Mouse (Mus musculus) CH12.LX (cell line): ENCODE measurements around the gene Cobl. TPM values are rescaled to one million over a fixed set of nuclear protein-coding genes. Genes with fewer than 3 reads are reported as not detected.

ENCODE experiments used
- DNase-seq: peaks from one replicate; pipeline ENCODE4 v3.0.0-alpha.2; 2013; ENCODE audit errors: extremely low read depth
- H3K27ac ChIP-seq: 2 replicates; pipeline ENCODE4 v1.5.1; 2012; ENCODE audit warnings: low read depth, mild to moderate bottlenecking, control low read depth, moderate library complexity; ENCODE audit not compliant: insufficient read depth
- H3K27me3 ChIP-seq: replicated peaks from 2 replicates; pipeline ENCODE3; 2012; ENCODE audit warnings: inconsistent platforms
- H3K36me3 ChIP-seq, 2 experiments: replicated peaks in 1 of 2; 2 replicates each; pipeline versions ENCODE3 to v1.6.1; 2012; ENCODE audit warnings: inconsistent platforms in 1 of 2, low read length in 1 of 2, mild to moderate bottlenecking in 1 of 2, mixed read lengths in 1 of 2, moderate library complexity in 1 of 2; ENCODE audit not compliant: control insufficient read depth in 1 of 2, insufficient read depth in 1 of 2
- H3K4me1 ChIP-seq, 2 experiments: 2 replicates each; pipeline ENCODE4 v1.6.1; 2012; ENCODE audit warnings: inconsistent platforms in 1 of 2, moderate library complexity in 1 of 2; ENCODE audit not compliant: insufficient read depth in 2 of 2, control insufficient read depth in 1 of 2
- H3K4me2 ChIP-seq: 2 replicates; pipeline ENCODE4 v1.6.1; 2012; ENCODE audit warnings: low read depth, mild to moderate bottlenecking, control low read depth; ENCODE audit not compliant: poor library complexity, insufficient read depth, severe bottlenecking
- H3K4me3 ChIP-seq, 3 experiments: fragments of 150-350 bp in 1 of 3; sonication (generic) in 1 of 3; replicated peaks in 1 of 3; 2 replicates each; pipeline versions ENCODE3 to v1.5.1; 2011 to 2012; ENCODE audit warnings: low read depth in 2 of 3, low read length in 2 of 3, mild to moderate bottlenecking in 2 of 3, moderate library complexity in 2 of 3, control low read depth in 1 of 3, improper control_type of control experiment in 1 of 3, inconsistent platforms in 1 of 3, mixed read lengths in 1 of 3; ENCODE audit not compliant: poor library complexity in 1 of 3
- H3K79me2 ChIP-seq: replicated peaks from 2 replicates; pipeline ENCODE4 v1.6.1; 2012; ENCODE audit warnings: mild to moderate bottlenecking, moderate library complexity; ENCODE audit not compliant: control insufficient read depth, poor library complexity, insufficient read depth, severe bottlenecking; ENCODE audit errors: extremely low read depth
- H3K9ac ChIP-seq: 2 replicates; pipeline ENCODE4 v1.6.1; 2012; ENCODE audit warnings: low read depth, mild to moderate bottlenecking, control low read depth, moderate library complexity; ENCODE audit not compliant: insufficient read depth
- H3K9me3 ChIP-seq: replicated peaks from 2 replicates; pipeline ENCODE3; 2012; ENCODE audit warnings: low read length, inconsistent platforms, mixed read lengths
- CTCF ChIP-seq, 2 experiments: IDR thresholded peaks in 1 of 2; conservative IDR thresholded peaks in 1 of 2; 2 replicates each; pipeline ENCODE4 v1.5.1; 2011 to 2012; ENCODE audit warnings: low read depth in 2 of 2, low read length in 2 of 2, improper control_type of control experiment in 1 of 2, inconsistent platforms in 1 of 2, mild to moderate bottlenecking in 1 of 2, moderate library complexity in 1 of 2
- ELF1 ChIP-seq: IDR thresholded peaks from 2 replicates; pipeline ENCODE4 v1.6.1; 2014; ENCODE audit warnings: low read depth, mild to moderate bottlenecking, inconsistent platforms, low read length, improper control_type of control experiment
- ETS1 ChIP-seq: conservative IDR thresholded peaks from 2 replicates; pipeline ENCODE4 v1.6.1; 2012; ENCODE audit warnings: low read depth, mild to moderate bottlenecking, inconsistent platforms, low read length, improper control_type of control experiment, moderate library complexity
- GABPA ChIP-seq: IDR thresholded peaks from 2 replicates; pipeline ENCODE4 v1.6.1; 2012; ENCODE audit warnings: low read depth, low read length, improper control_type of control experiment, inconsistent platforms; ENCODE audit not compliant: insufficient replicate concordance
- HCFC1 ChIP-seq: IDR thresholded peaks from 2 replicates; pipeline ENCODE4 v1.6.1; 2012; ENCODE audit warnings: low read depth, mild to moderate bottlenecking, inconsistent platforms, low read length, improper control_type of control experiment
- MAX ChIP-seq: IDR thresholded peaks from 2 replicates; pipeline ENCODE4 v1.6.1; 2011; ENCODE audit warnings: low read length, improper control_type of control experiment
- RCOR1 ChIP-seq: conservative IDR thresholded peaks from 2 replicates; pipeline ENCODE4 v1.6.1; 2012; ENCODE audit warnings: low read depth, mild to moderate bottlenecking, inconsistent platforms, low read length, improper control_type of control experiment
- TCF12 ChIP-seq: IDR thresholded peaks from 2 replicates; pipeline ENCODE4 v1.6.1; 2014; ENCODE audit warnings: low read depth, mild to moderate bottlenecking, inconsistent platforms, low read length, improper control_type of control experiment
- USF2 ChIP-seq: conservative IDR thresholded peaks from 2 replicates; pipeline ENCODE4 v1.6.1; 2011; ENCODE audit warnings: low read depth, low read length, improper control_type of control experiment
- ZC3H11A ChIP-seq: IDR thresholded peaks from 2 replicates; pipeline ENCODE4 v1.6.1; 2012; ENCODE audit warnings: low read depth, mild to moderate bottlenecking, inconsistent platforms, low read length, improper control_type of control experiment
- ZMIZ1 ChIP-seq: IDR thresholded peaks from 2 replicates; pipeline ENCODE4 v1.6.1; 2012; ENCODE audit warnings: low read depth, mild to moderate bottlenecking, inconsistent platforms, low read length, improper control_type of control experiment
- dilution Hi-C: fragments of 300-500 bp; cut with MboI; formaldehyde crosslinking; loops from 2 replicates; pipeline ENCODE4 v1.14.3; 2020; ENCODE audit warnings: low sequenced_read_pairs; ENCODE audit not compliant: extremely low pct_unique_long_range_greater_than_20kb, extremely low pct_ligation_motif_present
- in situ Hi-C: fragments of 300-500 bp; cut with MboI; formaldehyde crosslinking; loops from 3 replicates; pipeline ENCODE4 v1.14.3; 2019; ENCODE audit warnings: low sequenced_read_pairs, low pct_ligation_motif_present, low pct_unique_long_range_greater_than_20kb, mixed read lengths
- polyA plus RNA-seq: library from polyadenylated mRNA; unstranded; fragments of >175 nt; gene quantifications from 2 replicates; pipeline ENCODE4 v1.2.1, GENCODE M21; 2012; ENCODE audit warnings: low read depth; ENCODE audit not compliant: insufficient read length
- total RNA-seq, 2 experiments: library from RNA; depleted of rRNA; stranded (reverse); fragments of 300-350 nt in 1 of 2; fragments of >200 nt in 1 of 2; gene quantifications; 2 replicates each; pipeline ENCODE4 v1.2.3; 2012 to 2014

Cobl gene
- total and polyA plus RNA-seq, 3 experiments, result 0.06 to 0.13 TPM; not detected in 1

DNA sequence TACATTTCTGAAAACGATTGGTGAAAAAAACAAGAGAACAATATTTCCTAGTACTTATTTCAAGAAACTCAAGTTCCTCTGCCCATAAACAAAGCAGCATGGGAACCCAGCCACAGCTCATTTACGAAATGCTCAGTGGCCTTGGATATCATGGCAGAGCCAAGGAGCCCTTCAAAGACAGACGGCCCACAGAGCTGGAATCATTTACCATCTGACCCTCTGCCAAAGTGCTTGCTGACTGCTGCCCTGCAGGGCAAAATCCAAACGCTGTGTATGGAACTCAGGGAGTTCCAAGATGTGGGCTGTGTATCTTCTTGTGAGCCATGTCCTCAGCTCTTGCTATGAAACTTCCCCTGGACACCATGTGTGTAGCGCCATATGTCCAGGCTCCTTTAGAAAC, 38.0 kb downstream of the Cobl start:
- Histone ChIP-seq H3K4me1 (peaks cover 0 to 11% of the 10 kb centered on the region in 2 experiments; a peak in 2 of 4 replicates), H3K27me3 (no peaks in the 10 kb centered on the region), H3K9me3 (no peaks in the 10 kb centered on the region), H3K4me2 (no peak overlapping the region), H3K36me3 (no peaks in the 10 kb centered on the region), H3K4me3 (no peak overlapping the region), H3K79me2 (no peaks in the 10 kb centered on the region), H3K27ac (no peak overlapping the region), H3K9ac (no peak overlapping the region)
- dilution Hi-C loops (no loop called here), in situ Hi-C loops (no loop called here)
- DNase-seq, result no peak
- TF ChIP-seq ZMIZ1 (no peak), USF2 (no peak)

DNA sequence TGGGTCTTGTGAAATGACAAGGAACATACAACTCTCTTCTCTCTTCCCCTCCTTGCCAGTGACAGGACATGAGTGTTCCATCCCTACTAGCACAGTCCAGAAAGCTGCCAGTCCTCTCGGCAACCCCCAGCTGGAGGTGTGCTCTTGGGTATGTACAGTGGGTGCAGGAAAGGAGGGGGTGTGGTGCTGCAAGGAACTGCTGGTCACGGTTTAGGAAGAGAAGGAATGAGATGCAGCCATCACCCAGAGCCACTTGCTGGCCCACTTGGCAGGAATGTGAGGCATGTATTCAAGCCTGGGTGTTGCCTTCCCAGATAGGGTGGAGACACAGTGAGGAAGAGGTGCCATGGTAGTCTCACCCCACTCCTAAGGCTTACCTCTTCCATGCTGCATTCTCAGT, 40.6 kb downstream of the Cobl start:
- H3K36me3 ChIP-seq, result no peaks in the 10 kb centered on the region
- no peak overlapping the region for H3K27ac ChIP-seq
- H3K4me2 ChIP-seq, result no peak overlapping the region
- H3K27me3 ChIP-seq, result no peaks in the 10 kb centered on the region
- no peaks in the 10 kb centered on the region for H3K9me3 ChIP-seq
- H3K79me2 ChIP-seq, result no peaks in the 10 kb centered on the region
- H3K9ac ChIP-seq, result no peak overlapping the region
- in situ Hi-C loops (no loop called here), dilution Hi-C loops (no loop called here)
- no peak for DNase-seq
- H3K4me1 ChIP-seq, result peaks cover 0 to 11% of the 10 kb centered on the region in 2 experiments; a peak in 2 of 4 replicates
- no peak overlapping the region for H3K4me3 ChIP-seq
- TF ChIP-seq MAX (no peak), RCOR1 (no peak), ELF1 (no peak), ETS1 (no peak), HCFC1 (no peak), CTCF (conservative IDR thresholded peaks at IDR 0.05 in 1 of 2, IDR thresholded peaks at IDR 0.05 in 1 of 2; ENCODE audit: low read depth in 2 of 2, low read length in 2 of 2) (no peak)

DNA sequence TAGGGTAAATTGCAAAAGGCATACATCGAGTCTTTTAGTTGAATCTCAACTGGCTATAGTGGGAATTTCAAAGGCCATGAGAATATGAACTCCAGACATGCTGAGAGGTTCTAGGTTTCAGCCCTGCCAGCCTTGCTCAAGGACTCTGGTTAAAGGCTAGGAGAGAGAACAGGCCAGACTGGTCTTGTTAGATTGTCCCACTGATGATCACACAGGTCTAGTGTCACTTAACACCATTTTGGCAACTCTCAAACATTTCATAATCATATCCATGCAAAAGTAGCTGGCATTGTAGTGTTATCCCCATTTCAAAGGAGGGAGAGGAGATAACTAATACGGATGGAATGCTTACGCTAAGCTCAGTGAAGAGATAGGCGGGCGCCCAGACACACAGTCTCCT, 43.6 kb downstream of the Cobl start:
- DNase-seq, result no peak
- Histone ChIP-seq H3K4me1 (0 out of 4 replicates have a peak, but pooled peaks cover 0 to 3% of the 10 kb centered on the region in 2 experiments), H3K9me3 (no peaks in the 10 kb centered on the region), H3K79me2 (no peaks in the 10 kb centered on the region), H3K36me3 (no peaks in the 10 kb centered on the region), H3K27ac (no peak overlapping the region), H3K4me3 (no peak overlapping the region), H3K27me3 (no peaks in the 10 kb centered on the region), H3K4me2 (no peak overlapping the region), H3K9ac (no peak overlapping the region)
- in situ Hi-C loops (no loop called here), dilution Hi-C loops (no loop called here)
- no peak for TF ChIP-seq TCF12
- no peak for TF ChIP-seq GABPA
- TF ChIP-seq ZC3H11A, result no peak
